Mouse (Mus musculus) kidney, embryonic 16.5 days (tissue): ENCODE measurements around the gene Fam124a. TPM values are rescaled to one million over a fixed set of nuclear protein-coding genes. Genes with fewer than 3 reads are reported as not detected.

Experiments
- ATAC-seq: fragments of 200-750 bp; cut with Nextera tagmentation; 2 replicates; pipeline ENCODE4 v1.8.0; 2017; ENCODE audit warnings: moderate TSS enrichment; ENCODE audit not compliant: low FRiP score, low TSS enrichment
- H3K27ac ChIP-seq: fragments of 300-500 bp; sonication (generic); 2 replicates; pipeline ENCODE4 v1.5.1; 2014; ENCODE audit warnings: low read length
- H3K27me3 ChIP-seq: fragments of 300-500 bp; sonication (generic); 2 replicates; pipeline ENCODE4 v1.6.1; 2014; ENCODE audit warnings: low read length, control low read depth, mixed read lengths; ENCODE audit not compliant: insufficient read depth
- H3K36me3 ChIP-seq: fragments of 300-500 bp; sonication (generic); 2 replicates; pipeline ENCODE4 v1.6.1; 2014; ENCODE audit warnings: low read length, control low read depth, mixed read lengths; ENCODE audit not compliant: insufficient read depth
- H3K4me1 ChIP-seq: fragments of 300-500 bp; sonication (generic); 2 replicates; pipeline ENCODE4 v1.6.1; 2014; ENCODE audit warnings: low read length, control low read depth, mixed read lengths; ENCODE audit not compliant: insufficient read depth
- H3K4me2 ChIP-seq: fragments of 300-500 bp; sonication (generic); replicated peaks from 2 replicates; pipeline ENCODE4 v1.6.1; 2014; ENCODE audit warnings: low read depth, low read length
- H3K4me3 ChIP-seq: fragments of 300-500 bp; sonication (generic); 2 replicates; pipeline ENCODE4 v1.5.1; 2014; ENCODE audit warnings: mild to moderate bottlenecking, low read length
- H3K9ac ChIP-seq: fragments of 300-500 bp; sonication (generic); replicated peaks from 2 replicates; pipeline ENCODE4 v1.6.1; 2014; ENCODE audit warnings: low read length
- H3K9me3 ChIP-seq: fragments of 300-500 bp; sonication (generic); 2 replicates; pipeline ENCODE4 v1.6.1; 2016; ENCODE audit warnings: low read length, control low read depth
- WGBS: fragments of 180-500 bp; shearing (Covaris S2); extraction: QIAGEN DNeasy Blood & Tissue Kit; methylation state at CpG from one replicate; pipeline ENCODE4 v1.1.7; 2014; 5-methylcytosine and 5-hydroxymethylcytosine counted together
- polyA plus RNA-seq: library from polyadenylated mRNA; unstranded; fragments of >200 nt; fragmentation: Nextera tagmentation; extraction: Ambion mirVana; gene quantifications from 2 replicates; pipeline ENCODE4 v1.2.1, GENCODE M21; 2015

Gene Fam124a
- 7.0 and 8.9 TPM in 2 replicates for polyA plus RNA-seq

GRCm38 (mm10) chr14:62555309-62555829, at the start of gene Fam124a:
TSS of gene Fam124a (plus strand) at chr14:62555737.
- Histone ChIP-seq H3K4me1 (peaks cover 8% of the 10 kb centered on the region; the same call in 1 of the 2 replicates), H3K36me3 (no peaks in the 10 kb centered on the region), H3K27me3 (0 out of 2 replicates have a peak, but pooled peaks cover 5% of the 10 kb centered on the region), H3K9me3 (no peaks in the 10 kb centered on the region), H3K9ac (peak within 1 kb of the TSS; percentile 74), H3K4me2 (peak within 1 kb of the TSS; percentile 93), H3K27ac (no peak within 1 kb of the TSS), H3K4me3 (peak within 1 kb of the TSS; percentile 64)
- ATAC-seq = peak; percentile 92
- under 1% methylated on average over 48 of the region's 51 CpGs for WGBS

DNA sequence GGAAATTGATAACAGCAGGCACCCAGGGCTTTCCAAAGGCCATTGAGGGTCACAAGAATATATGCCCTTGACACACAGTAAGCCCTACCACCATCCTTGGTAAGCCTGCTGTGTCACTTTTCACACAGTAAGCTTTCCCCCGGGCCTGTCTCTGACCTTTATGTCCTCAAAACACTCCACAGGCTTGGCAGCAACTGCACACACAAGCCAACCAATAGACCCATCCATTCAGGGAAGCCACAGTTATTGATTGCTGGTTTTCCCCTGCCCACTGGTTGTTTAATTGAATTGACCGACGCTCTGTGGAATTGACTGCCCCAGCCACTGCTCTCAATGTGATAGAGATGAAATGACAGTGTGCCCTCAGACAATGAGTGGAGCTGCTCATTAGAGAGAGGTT, 49.3 kb upstream of the Fam124a start:
- no peak overlapping the region for H3K4me2 ChIP-seq
- WGBS = 84% methylated on average over 3 of the region's 3 CpGs
- H3K9ac ChIP-seq = no peak overlapping the region
- H3K4me3 ChIP-seq = no peak overlapping the region
- no peak overlapping the region for H3K27ac ChIP-seq
- H3K9me3 ChIP-seq = no peaks in the 10 kb centered on the region
- ATAC-seq = no peak
- H3K4me1 ChIP-seq = no peaks in the 10 kb centered on the region
- H3K27me3 ChIP-seq = no peaks in the 10 kb centered on the region
- H3K36me3 ChIP-seq = no peaks in the 10 kb centered on the region

DNA sequence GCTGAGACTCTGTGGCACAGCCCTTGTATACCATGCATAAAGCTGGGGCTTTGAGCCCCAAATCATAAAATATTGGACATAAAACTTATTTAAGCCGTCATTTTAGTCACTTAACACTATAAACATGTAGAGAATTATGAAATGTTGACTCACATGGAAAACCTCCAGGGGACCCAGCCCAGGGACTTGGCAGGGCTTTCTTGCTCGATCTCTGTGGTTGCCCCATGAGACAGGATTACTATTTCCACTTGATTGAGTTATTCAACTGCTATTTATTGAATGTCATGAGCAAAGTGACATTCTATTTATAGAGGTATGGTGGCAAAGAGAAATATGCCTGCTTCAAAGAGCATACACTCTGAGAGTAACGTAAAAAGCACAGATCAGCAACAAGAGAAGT, 46.2 kb upstream of the Fam124a start:
- 68% methylated on average over 3 of the region's 3 CpGs for WGBS
- no peaks in the 10 kb centered on the region for H3K9me3 ChIP-seq
- H3K27me3 ChIP-seq = no peaks in the 10 kb centered on the region
- no peaks in the 10 kb centered on the region for H3K4me1 ChIP-seq
- no peak overlapping the region for H3K4me3 ChIP-seq
- H3K4me2 ChIP-seq = no peak overlapping the region
- H3K9ac ChIP-seq = no peak overlapping the region
- H3K27ac ChIP-seq = no peak overlapping the region
- ATAC-seq = no peak
- no peaks in the 10 kb centered on the region for H3K36me3 ChIP-seq

DNA sequence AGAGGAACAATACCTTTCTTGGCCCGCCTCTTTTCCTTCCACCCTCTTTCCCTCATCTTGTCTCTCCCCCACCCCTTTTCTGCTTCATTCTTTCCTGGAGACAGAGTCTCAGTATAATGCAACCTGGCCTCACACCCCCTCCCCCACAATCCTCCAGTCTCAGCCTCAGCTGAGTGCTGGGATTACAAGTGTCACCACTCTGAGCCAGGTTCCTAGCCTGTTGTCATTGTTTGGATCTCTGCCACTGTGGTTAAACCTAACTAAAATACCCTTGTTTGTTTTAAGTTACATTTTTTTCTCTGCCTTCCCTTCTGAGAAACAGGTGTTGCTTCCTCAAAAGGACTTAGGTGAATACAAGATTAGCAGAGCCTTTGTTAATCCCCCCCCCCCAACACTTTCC, 42.7 kb upstream of the Fam124a start:
- H3K4me1 ChIP-seq = no peaks in the 10 kb centered on the region
- no peak for ATAC-seq
- no peaks in the 10 kb centered on the region for H3K27me3 ChIP-seq
- H3K9ac ChIP-seq = no peak overlapping the region
- H3K4me3 ChIP-seq = no peak overlapping the region
- no peak overlapping the region for H3K27ac ChIP-seq
- H3K36me3 ChIP-seq = no peaks in the 10 kb centered on the region
- H3K4me2 ChIP-seq = no peak overlapping the region
- H3K9me3 ChIP-seq = no peaks in the 10 kb centered on the region
- 78% methylated on average over 1 of the region's 1 CpGs for WGBS

GRCm38 (mm10) chr14:62530951-62531350, 24.6 kb upstream of the Fam124a start:
- WGBS = 60% methylated on average over 2 of the region's 2 CpGs
- Histone ChIP-seq H3K4me2 (no peak overlapping the region), H3K27me3 (no peaks in the 10 kb centered on the region), H3K4me1 (no peaks in the 10 kb centered on the region), H3K36me3 (no peaks in the 10 kb centered on the region), H3K9me3 (no peaks in the 10 kb centered on the region), H3K27ac (no peak overlapping the region), H3K4me3 (no peak overlapping the region), H3K9ac (no peak overlapping the region)
- no peak for ATAC-seq

- no peak for ATAC-seq
- H3K27ac ChIP-seq = no peak overlapping the region
- WGBS = 62% methylated on average over 5 of the region's 5 CpGs
Observed at GRCm38 (mm10) chr14:62536127-62536526, 19.4 kb upstream of the Fam124a start.

GRCm38 (mm10) chr14:62536988-62537387, 18.5 kb upstream of the Fam124a start:
- Histone ChIP-seq H3K4me2 (no peak overlapping the region), H3K4me1 (no peaks in the 10 kb centered on the region), H3K4me3 (no peak overlapping the region), H3K9me3 (no peaks in the 10 kb centered on the region), H3K27ac (no peak overlapping the region), H3K27me3 (no peaks in the 10 kb centered on the region), H3K36me3 (no peaks in the 10 kb centered on the region), H3K9ac (no peak overlapping the region)
- ATAC-seq = no peak
- WGBS = 59% methylated on average over 5 of the region's 5 CpGs

More at GRCm38 (mm10) chr14:62536127-62536526, 19.4 kb upstream of the Fam124a start:
- Histone ChIP-seq H3K9ac (no peak overlapping the region), H3K4me1 (no peaks in the 10 kb centered on the region), H3K4me2 (no peak overlapping the region), H3K36me3 (no peaks in the 10 kb centered on the region), H3K4me3 (no peak overlapping the region), H3K9me3 (no peaks in the 10 kb centered on the region), H3K27me3 (no peaks in the 10 kb centered on the region)

GRCm38 (mm10) chr14:62539834-62540233, 15.7 kb upstream of the Fam124a start:
- H3K4me3 ChIP-seq = no peak overlapping the region
- H3K9me3 ChIP-seq = no peaks in the 10 kb centered on the region
- H3K27me3 ChIP-seq = no peaks in the 10 kb centered on the region
- 81% methylated on average over 3 of the region's 3 CpGs for WGBS
- ATAC-seq = no peak
- no peak overlapping the region for H3K4me2 ChIP-seq
- no peaks in the 10 kb centered on the region for H3K36me3 ChIP-seq
- no peak overlapping the region for H3K9ac ChIP-seq
- no peak overlapping the region for H3K27ac ChIP-seq
- H3K4me1 ChIP-seq = no peaks in the 10 kb centered on the region

DNA sequence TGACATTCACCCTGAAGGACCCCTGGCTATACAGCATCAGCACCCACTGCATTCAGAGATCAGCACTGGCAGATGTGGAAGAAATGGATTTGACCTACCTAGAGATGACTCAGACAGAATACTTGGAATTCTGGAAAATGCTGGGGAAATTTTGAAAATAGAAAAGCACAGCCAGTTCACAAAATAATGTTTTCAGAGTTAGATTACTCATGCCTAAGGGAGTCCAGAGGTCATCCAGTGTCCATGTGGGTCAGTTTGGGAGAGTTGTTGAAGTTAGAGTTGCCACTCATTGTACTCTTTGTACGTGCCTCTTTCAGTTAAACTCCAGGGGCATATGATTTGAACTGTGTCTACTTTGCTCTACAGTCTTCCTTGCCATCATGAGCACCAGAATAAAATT, 13.8 kb upstream of the Fam124a start:
- Histone ChIP-seq H3K4me2 (no peak overlapping the region), H3K9me3 (no peaks in the 10 kb centered on the region), H3K36me3 (no peaks in the 10 kb centered on the region), H3K27me3 (no peaks in the 10 kb centered on the region), H3K4me3 (no peak overlapping the region), H3K9ac (no peak overlapping the region), H3K4me1 (no peaks in the 10 kb centered on the region), H3K27ac (no peak overlapping the region)
- WGBS = 75% methylated on average over 1 of the region's 1 CpGs
- no peak for ATAC-seq

DNA sequence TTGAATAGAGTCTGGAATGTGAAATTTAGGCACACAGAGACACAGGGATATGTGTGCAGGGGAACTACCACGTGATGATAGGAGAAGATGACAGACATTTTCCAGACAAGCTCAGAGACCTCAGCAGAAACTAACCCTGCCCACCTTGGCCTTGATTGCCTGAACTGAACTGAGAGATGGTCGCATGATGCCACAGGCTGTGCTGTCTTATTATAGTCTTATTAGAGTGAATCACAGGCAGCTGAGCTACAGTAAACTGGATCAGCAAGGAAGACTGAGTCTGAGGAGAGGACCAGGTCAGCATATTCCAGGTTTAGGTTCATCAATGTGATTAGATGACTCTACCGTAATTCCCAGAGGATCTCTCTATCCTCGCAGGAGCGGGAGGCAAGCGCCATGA, 9.2 kb upstream of the Fam124a start:
- Histone ChIP-seq H3K27me3 (no peaks in the 10 kb centered on the region), H3K9ac (no peak overlapping the region), H3K36me3 (no peaks in the 10 kb centered on the region), H3K9me3 (no peaks in the 10 kb centered on the region), H3K4me2 (no peak overlapping the region), H3K4me3 (no peak overlapping the region), H3K27ac (no peak overlapping the region), H3K4me1 (peaks cover 4% of the 10 kb centered on the region; the same call in 1 of the 2 replicates)
- WGBS = 84% methylated on average over 6 of the region's 6 CpGs
- no peak for ATAC-seq
